12 mouse cellular contexts compared by ENCODE assay signal in genomic region chr2:152050316-152050715, GRCm38 (mm10). TPM values are rescaled to one million over a fixed set of nuclear protein-coding genes. Genes with fewer than 3 reads are reported as not detected.
DNase-seq lines count a peak whose midpoint lies in the region; ATAC-seq and TF ChIP-seq lines count a peak whose summit lies in the region.
"Had no signal": no experiment of that assay in that cellular context is flagged by ENCODE, and none has a peak within 500 bp of the region (broad histone marks: within the 10 kb centered on the region; RNA-seq: fewer than 3 reads in every experiment).

No protein-coding gene starts in this region.

- peak overlapping the region; percentile 91 for H3K4me2 ChIP-seq in hindbrain, embryonic 12.5 days (replicated peaks)
- peak overlapping the region; percentile 90 for H3K4me2 ChIP-seq in midbrain, embryonic 15.5 days
- no peak overlapping the region for H3K4me2 ChIP-seq in kidney, embryonic 16.5 days (replicated peaks; ENCODE audit: low read depth, low read length)
- H3K4me2 ChIP-seq in intestine, embryonic 15.5 days (replicated peaks): no peak overlapping the region

- no peak overlapping the region; a peak in 1 of 4 replicates for H3K4me3 ChIP-seq in MEL (ENCODE audit: control insufficient read depth in 1 of 2, insufficient read depth in 1 of 2, low read depth in 2 of 2, low read length in 2 of 2)
- no peak overlapping the region for H3K4me3 ChIP-seq in hindbrain, embryonic 12.5 days
- no peak overlapping the region for H3K4me3 ChIP-seq in midbrain, embryonic 15.5 days
- H3K4me3 ChIP-seq in kidney, embryonic 16.5 days (ENCODE audit: low read length): no peak overlapping the region
- no peak overlapping the region for H3K4me3 ChIP-seq in intestine, embryonic 15.5 days (replicated peaks)

- H3K9me3 ChIP-seq in MEL (replicated peaks; ENCODE audit: insufficient read depth, low read length): no peaks in the 10 kb centered on the region
- no peaks in the 10 kb centered on the region for H3K9me3 ChIP-seq in hindbrain, embryonic 12.5 days (replicated peaks)
- H3K9me3 ChIP-seq in midbrain, embryonic 15.5 days: no peaks in the 10 kb centered on the region
- no peaks in the 10 kb centered on the region; the same call in 1 of the 2 replicates for H3K9me3 ChIP-seq in kidney, embryonic 16.5 days (ENCODE audit: low read length)
- H3K9me3 ChIP-seq in intestine, embryonic 15.5 days: no peaks in the 10 kb centered on the region

- 2% methylated on average over 7 of the region's 7 CpGs for WGBS in hindbrain, embryonic 12.5 days
- WGBS in midbrain, embryonic 15.5 days: 13% methylated on average over 7 of the region's 7 CpGs
- 5% methylated on average over 7 of the region's 7 CpGs for WGBS in kidney, embryonic 16.5 days
- WGBS in intestine, embryonic 15.5 days: 16% methylated on average over 7 of the region's 7 CpGs

- H3K27me3 ChIP-seq in MEL (ENCODE audit: control insufficient read depth in 1 of 2, insufficient read depth in 2 of 2, low read length in 2 of 2): peaks cover 0 to 6% of the 10 kb centered on the region in 2 experiments; a peak in 3 of 4 replicates
- H3K27me3 ChIP-seq in hindbrain, embryonic 12.5 days: peaks cover 36% of the 10 kb centered on the region
- H3K27me3 ChIP-seq in midbrain, embryonic 15.5 days (replicated peaks): no peaks in the 10 kb centered on the region
- H3K27me3 ChIP-seq in kidney, embryonic 16.5 days (ENCODE audit: insufficient read depth, low read length): peaks cover 53% of the 10 kb centered on the region
- peaks cover 48% of the 10 kb centered on the region for H3K27me3 ChIP-seq in intestine, embryonic 15.5 days (replicated peaks)

- H3K9ac ChIP-seq in MEL (ENCODE audit: control insufficient read depth, low read depth, low read length, poor library complexity, severe bottlenecking): no peak overlapping the region
- no peak overlapping the region for H3K9ac ChIP-seq in hindbrain, embryonic 12.5 days
- H3K9ac ChIP-seq in midbrain, embryonic 15.5 days: no peak overlapping the region
- H3K9ac ChIP-seq in kidney, embryonic 16.5 days (replicated peaks; ENCODE audit: low read length): no peak overlapping the region
- H3K9ac ChIP-seq in intestine, embryonic 15.5 days: no peak overlapping the region

- peaks cover 0 to 7% of the 10 kb centered on the region in 2 experiments; a peak in 1 of 4 replicates for H3K4me1 ChIP-seq in MEL (ENCODE audit: control insufficient read depth in 1 of 2, insufficient read depth in 2 of 2, low read length in 2 of 2)
- H3K4me1 ChIP-seq in hindbrain, embryonic 12.5 days: peaks cover 58% of the 10 kb centered on the region
- H3K4me1 ChIP-seq in midbrain, embryonic 15.5 days: peaks cover 53% of the 10 kb centered on the region
- H3K4me1 ChIP-seq in kidney, embryonic 16.5 days (ENCODE audit: insufficient read depth, low read length): peaks cover 18% of the 10 kb centered on the region
- H3K4me1 ChIP-seq in intestine, embryonic 15.5 days (replicated peaks): peaks cover 13% of the 10 kb centered on the region

- TF ChIP-seq EP300 in MEL (IDR thresholded peaks at IDR 0.05; ENCODE audit: low read depth in 1 of 2, low read length in 2 of 2): no peak

- no peaks in the 10 kb centered on the region for H3K79me2 ChIP-seq in MEL (ENCODE audit: control insufficient read depth, insufficient read depth, low read length, poor library complexity)

- peak; percentile 51 for DNase-seq in MEL (ENCODE audit: low read depth, low spot score)
- peak; percentile 51 for DNase-seq in embryo, embryonic 11 days
- DNase-seq in thymus, postnatal 25 days: no peak
- DNase-seq: cerebellum, adult 18-20 months; lung, adult 2 months; right cerebral cortex, postnatal 25 days had no signal

- no peaks in the 10 kb centered on the region for H3K36me3 ChIP-seq in MEL (ENCODE audit: control insufficient read depth in 1 of 2, insufficient read depth in 2 of 2, low read length in 2 of 2)
- no peaks in the 10 kb centered on the region for H3K36me3 ChIP-seq in hindbrain, embryonic 12.5 days
- H3K36me3 ChIP-seq in midbrain, embryonic 15.5 days (replicated peaks): no peaks in the 10 kb centered on the region
- H3K36me3 ChIP-seq in kidney, embryonic 16.5 days (ENCODE audit: insufficient read depth, low read length): no peaks in the 10 kb centered on the region
- no peaks in the 10 kb centered on the region for H3K36me3 ChIP-seq in intestine, embryonic 15.5 days
- H3K36me3 ChIP-seq: G1E had no signal

- no peak overlapping the region for H3K27ac ChIP-seq in MEL (ENCODE audit: control insufficient read depth, low read depth, low read length)
- peak overlapping the region; percentile 96 for H3K27ac ChIP-seq in hindbrain, embryonic 12.5 days
- peak overlapping the region; percentile 76 for H3K27ac ChIP-seq in midbrain, embryonic 15.5 days
- H3K27ac ChIP-seq in kidney, embryonic 16.5 days (ENCODE audit: low read length): no peak overlapping the region
- no peak overlapping the region for H3K27ac ChIP-seq in intestine, embryonic 15.5 days

- TF ChIP-seq POLR2A in MEL (IDR thresholded peaks at IDR 0.05; ENCODE audit: control insufficient read depth in 1 of 2, insufficient read depth in 1 of 2, low read depth in 1 of 2, low read length in 2 of 2, poor library complexity in 1 of 2): no peak

- no peak for TF ChIP-seq CTCF in MEL (IDR thresholded peaks at IDR 0.05 in 2 of 3, conservative IDR thresholded peaks at IDR 0.05 in 1 of 3; ENCODE audit: control insufficient read depth in 1 of 3, insufficient read depth in 1 of 3, low read depth in 2 of 3, low read length in 3 of 3, poor library complexity in 1 of 3, severe bottlenecking in 1 of 3)

- peak; percentile 46 for ATAC-seq in hindbrain, embryonic 12.5 days (ENCODE audit: low FRiP score)
- peak; percentile 48; the same call in 1 of the 2 replicates for ATAC-seq in midbrain, embryonic 15.5 days (replicated peaks)
- no peak for ATAC-seq in kidney, embryonic 16.5 days (ENCODE audit: low FRiP score, low TSS enrichment)
- ATAC-seq in intestine, embryonic 15.5 days: no peak

- TF ChIP-seq RAD21 in MEL (IDR thresholded peaks at IDR 0.05; ENCODE audit: low read depth, low read length): no peak

TF ChIP-seq in MEL, 35 proteins besides CTCF, POLR2A, EP300 and RAD21:
- no peak for TF ChIP-seq HCFC1 (IDR thresholded peaks at IDR 0.05; ENCODE audit: low read depth, low read length)
- TF ChIP-seq MYC (IDR thresholded peaks at IDR 0.05; ENCODE audit: low read depth, low read length): no peak
- TF ChIP-seq MEF2A (IDR thresholded peaks at IDR 0.05; ENCODE audit: extremely low read depth, insufficient replicate concordance, low read depth, low read length, poor library complexity, severe bottlenecking): no peak
- TF ChIP-seq GABPA (IDR thresholded peaks at IDR 0.05; ENCODE audit: low read depth, low read length): no peak
- no peak for TF ChIP-seq MAX (IDR thresholded peaks at IDR 0.05; ENCODE audit: low read length)
- TF ChIP-seq SMC3 (IDR thresholded peaks at IDR 0.05; ENCODE audit: low read depth, low read length): no peak
- no peak for TF ChIP-seq USF1 (IDR thresholded peaks at IDR 0.05; ENCODE audit: low read depth, low read length)
- no peak for TF ChIP-seq E2F4 (IDR thresholded peaks at IDR 0.05; ENCODE audit: borderline replicate concordance, low read depth, low read length)
- TF ChIP-seq ETS1 (IDR thresholded peaks at IDR 0.05; ENCODE audit: low read depth, low read length): no peak
- no peak for TF ChIP-seq ZNF384 (IDR thresholded peaks at IDR 0.05; ENCODE audit: low read depth, low read length)
- no peak for TF ChIP-seq ZC3H11A (IDR thresholded peaks at IDR 0.05; ENCODE audit: low read depth, low read length)
- TF ChIP-seq ELF1 (IDR thresholded peaks at IDR 0.05; ENCODE audit: low read depth, low read length): no peak
- no peak for TF ChIP-seq TCF12 (IDR thresholded peaks at IDR 0.05; ENCODE audit: low read depth, low read length)
- TF ChIP-seq POLR2AphosphoS2 (IDR thresholded peaks at IDR 0.05; ENCODE audit: low read length): no peak
- no peak for TF ChIP-seq NELFE (IDR thresholded peaks at IDR 0.05; ENCODE audit: low read depth, low read length)
- TF ChIP-seq MXI1 (IDR thresholded peaks at IDR 0.05; ENCODE audit: low read depth, low read length): no peak
- no peak for TF ChIP-seq RCOR1 (IDR thresholded peaks at IDR 0.05; ENCODE audit: low read depth, low read length)
- TF ChIP-seq ZMIZ1 (IDR thresholded peaks at IDR 0.05; ENCODE audit: low read depth, low read length): no peak
- TF ChIP-seq SIN3A (IDR thresholded peaks at IDR 0.05; ENCODE audit: low read length): no peak
TF ChIP-seq in MEL: peak in this region for 0.

RNA-seq across cellular contexts. Expression of gene Scrt2, which starts 31.0 kb away (rescaled TPM):
- total RNA-seq in MEL (2012; rRNA removed): not detected in 2 replicates
- polyA plus RNA-seq in MEL (2012; ENCODE audit: insufficient read depth in 1 of 2, insufficient read length in 2 of 2, low read depth in 1 of 2, low replicate concordance in 2 of 2, missing spikeins in 1 of 2): not detected
- polyA plus RNA-seq in hindbrain, embryonic 12.5 days (2016; fragmentation: Nextera tagmentation; extraction: Ambion mirVana): 26.8 and 28.3 TPM in 2 replicates
- polyA plus RNA-seq in midbrain, embryonic 15.5 days (2015; fragmentation: Nextera tagmentation; extraction: Ambion mirVana): 10.7 and 10.9 TPM in 2 replicates
- polyA plus RNA-seq in kidney, embryonic 16.5 days (2015; fragmentation: Nextera tagmentation; extraction: Ambion mirVana): not detected in 2 replicates
- 0.04 and 0.06 TPM in 2 replicates for polyA plus RNA-seq in intestine, embryonic 15.5 days (2015; fragmentation: Nextera tagmentation; extraction: Ambion mirVana)
- polyA plus RNA-seq: G1E; large intestine, adult 2 months; lung, adult 2 months had no signal

RNA-seq across cellular contexts. Expression of gene Slc52a3, which starts 54.0 kb away (rescaled TPM):
- 11.1 and 14.8 TPM in 2 replicates for total RNA-seq in MEL (2012; rRNA removed)
- 10 to 100 TPM in 1 of 2 experiments, not detected in 1; 17.0 TPM for polyA plus RNA-seq in MEL (2012; ENCODE audit: insufficient read depth in 1 of 2, insufficient read length in 2 of 2, low read depth in 1 of 2, low replicate concordance in 2 of 2, missing spikeins in 1 of 2)
- 1.5 TPM in 2 replicates for polyA plus RNA-seq in hindbrain, embryonic 12.5 days (2016; fragmentation: Nextera tagmentation; extraction: Ambion mirVana)
- 1.3 and 2.2 TPM in 2 replicates for polyA plus RNA-seq in midbrain, embryonic 15.5 days (2015; fragmentation: Nextera tagmentation; extraction: Ambion mirVana)
- polyA plus RNA-seq in kidney, embryonic 16.5 days (2015; fragmentation: Nextera tagmentation; extraction: Ambion mirVana): 25.2 and 28.2 TPM in 2 replicates
- polyA plus RNA-seq in intestine, embryonic 15.5 days (2015; fragmentation: Nextera tagmentation; extraction: Ambion mirVana): 3.9 and 5.4 TPM in 2 replicates

RNA-seq across cellular contexts. Expression of gene Srxn1, which starts 55.0 kb away (rescaled TPM):
- 27.4 and 31.3 TPM in 2 replicates for total RNA-seq in MEL (2012; rRNA removed)
- 10 to 100 TPM in 1 of 2 experiments, not detected in 1; 48.6 TPM for polyA plus RNA-seq in MEL (2012; ENCODE audit: insufficient read depth in 1 of 2, insufficient read length in 2 of 2, low read depth in 1 of 2, low replicate concordance in 2 of 2, missing spikeins in 1 of 2)
- 13.8 and 15.3 TPM in 2 replicates for polyA plus RNA-seq in hindbrain, embryonic 12.5 days (2016; fragmentation: Nextera tagmentation; extraction: Ambion mirVana)
- 21.5 and 23.7 TPM in 2 replicates for polyA plus RNA-seq in midbrain, embryonic 15.5 days (2015; fragmentation: Nextera tagmentation; extraction: Ambion mirVana)
- polyA plus RNA-seq in kidney, embryonic 16.5 days (2015; fragmentation: Nextera tagmentation; extraction: Ambion mirVana): 16.1 and 17.9 TPM in 2 replicates
- polyA plus RNA-seq in intestine, embryonic 15.5 days (2015; fragmentation: Nextera tagmentation; extraction: Ambion mirVana): 21.7 and 23.5 TPM in 2 replicates

Comparison
In these comparisons a context has a peak if more than half of its experiments do, and no peak if none do; other contexts are left out.
1. H3K27ac ChIP-seq: peak in hindbrain, embryonic 12.5 days (single experiment) and midbrain, embryonic 15.5 days (single experiment); none in MEL (single experiment), kidney, embryonic 16.5 days (single experiment) and intestine, embryonic 15.5 days (single experiment).
2. ATAC-seq: peak in hindbrain, embryonic 12.5 days (single experiment) and midbrain, embryonic 15.5 days (single experiment); none in kidney, embryonic 16.5 days (single experiment) and intestine, embryonic 15.5 days (single experiment).
3. H3K4me2 ChIP-seq: peak in hindbrain, embryonic 12.5 days (single experiment) and midbrain, embryonic 15.5 days (single experiment); none in kidney, embryonic 16.5 days (single experiment) and intestine, embryonic 15.5 days (single experiment).
4. RNA of gene Scrt2, which starts 31.0 kb away (polyA plus RNA-seq): 26.8 to 28.3 TPM in hindbrain, embryonic 12.5 days and 10.7 to 10.9 TPM in midbrain, embryonic 15.5 days; 0.04 to 0.06 TPM in intestine, embryonic 15.5 days, not detected in MEL and not detected in kidney, embryonic 16.5 days; every median in the first group is over 10 times any median in the second.